Mouse (Mus musculus) right cerebral cortex, postnatal 36 days (tissue): Measurements from ENCODE around the gene H2al1i.
A peak's percentile ranks its signal among the peaks of the same experiment; 100 is the strongest.
"Not testable (repeated sequence)": the region's sequence is repeated elsewhere in the genome, so short reads cannot be mapped to it uniquely, and the experiment has no call there.

Source experiments
- DNase-seq, 2 experiments: peaks; one replicate each; pipeline ENCODE4 v3.0.0; 2022; ENCODE audit warnings: low spot score in 2 of 2, mixed read lengths in 1 of 2

H2al1i gene

DNA sequence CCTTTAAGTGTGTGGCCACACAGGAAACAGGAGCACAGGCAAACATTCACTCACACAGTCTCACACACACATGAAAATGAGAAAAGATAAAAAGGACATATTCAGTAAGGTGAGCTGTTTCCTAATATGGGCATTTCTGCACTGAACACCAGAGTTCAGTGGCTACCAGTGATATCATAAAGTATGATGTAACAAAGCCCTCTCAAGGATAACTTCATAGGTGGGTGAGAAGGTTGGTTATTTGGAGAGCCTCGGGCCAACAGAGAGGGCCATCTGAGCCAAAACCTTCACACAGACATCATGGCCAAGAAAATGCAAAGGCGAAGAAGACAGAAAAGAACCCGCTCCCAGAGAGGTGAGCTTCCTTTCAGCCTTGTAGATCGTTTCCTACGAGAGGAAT, at the start of gene H2al1i:
H2al1i (plus strand) TSS at position 301 of the 400 bp plus-strand sequence.
- not testable (repeated sequence) for DNase-seq

DNA sequence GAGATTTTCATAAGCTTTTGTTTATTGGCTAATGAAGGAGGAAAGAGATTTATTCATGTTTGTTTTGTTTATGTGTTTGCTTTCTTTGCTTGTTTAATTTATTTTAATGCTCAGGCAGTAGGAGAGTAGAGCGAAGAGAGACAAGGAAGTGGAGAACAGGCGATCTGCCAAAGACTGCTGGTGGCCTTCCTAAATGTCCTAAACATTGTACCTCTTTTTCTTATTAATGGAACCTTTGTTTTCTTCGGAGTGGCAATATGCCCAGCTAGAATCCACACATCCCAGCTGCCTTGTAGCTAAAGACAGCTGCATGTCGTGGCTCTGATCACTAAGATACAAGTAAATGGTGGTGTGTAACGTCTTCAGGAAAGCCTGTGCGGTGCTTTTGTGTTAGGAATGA, 47.4 kb upstream of the H2al1i start:
- DNase-seq = no peak

DNA sequence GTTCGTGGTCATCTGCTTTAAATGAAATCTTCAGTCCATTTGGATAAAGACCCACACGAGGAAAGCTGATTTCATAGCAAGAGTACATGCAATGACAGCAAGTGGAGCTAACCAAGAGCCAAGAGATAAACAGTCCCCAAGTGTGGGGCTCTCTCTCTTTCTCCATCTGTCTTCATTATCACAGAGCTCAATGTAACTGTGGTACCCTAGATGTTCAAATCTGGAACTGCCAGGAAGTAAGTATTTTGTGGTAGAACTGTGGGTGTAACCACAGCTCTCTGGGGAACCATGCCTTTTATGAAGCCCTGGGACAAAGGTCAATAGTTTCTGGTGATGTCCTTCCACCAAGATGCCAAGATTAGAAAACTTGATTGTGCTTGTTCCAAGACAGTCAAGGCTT, 43.7 kb upstream of the H2al1i start:
- no peak for DNase-seq

DNA sequence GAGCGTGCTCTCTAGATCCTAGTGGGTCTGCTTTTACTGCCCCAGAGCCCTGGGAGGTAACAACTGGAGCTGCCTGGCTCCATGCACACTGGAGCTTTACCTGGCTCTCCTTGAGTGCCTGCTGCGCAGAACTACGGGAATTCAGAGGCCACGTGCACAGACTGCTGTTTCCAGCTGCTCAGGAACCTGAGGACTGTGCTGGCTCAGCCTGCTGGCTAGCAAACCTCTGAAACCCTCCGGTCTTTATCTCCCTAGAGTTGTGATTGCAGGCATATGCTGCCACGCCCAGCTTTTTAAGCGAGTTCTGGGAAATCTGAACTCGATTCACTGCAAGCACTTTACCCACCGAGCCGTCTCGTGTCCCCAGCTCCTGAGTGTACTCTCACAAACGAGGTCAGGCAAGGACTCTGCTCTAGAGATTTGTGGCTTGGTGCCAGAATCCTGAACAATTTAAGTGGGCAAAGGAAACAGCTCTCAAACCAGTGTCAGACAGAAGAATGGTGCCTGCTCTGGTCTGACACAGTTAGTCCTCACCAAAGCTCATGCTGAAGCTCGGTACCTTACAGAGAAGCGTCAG, 36.1 kb upstream of the H2al1i start:
- DNase-seq = no peak

DNA sequence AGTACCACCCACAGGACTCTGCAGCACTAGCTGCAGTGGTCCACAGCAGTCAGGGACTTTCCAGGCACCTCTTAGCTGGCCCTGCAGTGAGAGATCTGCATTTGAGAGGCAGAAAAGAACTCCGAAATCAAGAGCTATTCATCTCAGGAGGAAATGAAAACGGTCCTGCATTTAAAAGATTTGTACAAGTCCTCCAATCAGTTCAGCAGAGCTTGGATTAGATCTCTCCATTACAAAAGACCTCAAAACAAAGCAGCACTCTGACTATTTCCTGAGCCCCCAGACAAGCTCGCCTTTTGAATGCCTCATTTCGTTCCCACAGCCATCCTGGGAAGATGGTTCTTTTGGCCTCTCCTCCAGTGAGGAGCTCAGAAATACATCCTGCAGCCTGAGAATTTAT, 35.2 kb upstream of the H2al1i start:
- DNase-seq = no peak

DNA sequence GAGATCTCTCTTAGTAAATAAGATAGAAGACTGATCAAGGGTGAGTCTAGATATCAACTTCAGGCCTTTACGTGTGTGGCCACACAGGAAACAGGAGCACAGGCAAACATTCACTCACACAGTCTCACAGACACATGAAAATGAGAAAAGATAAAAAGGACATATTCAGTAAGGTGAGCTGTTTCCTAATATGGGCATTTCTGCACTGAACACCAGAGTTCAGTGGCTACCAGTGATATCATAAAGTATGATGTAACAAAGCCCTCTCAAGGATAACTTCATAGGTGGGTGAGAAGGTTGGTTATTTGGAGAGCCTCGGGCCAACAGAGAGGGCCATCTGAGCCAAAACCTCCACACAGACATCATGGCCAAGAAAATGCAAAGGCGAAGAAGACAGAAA, 25.5 kb upstream of the H2al1i start, which contains the start of gene H2al1a:
H2al1a (plus strand) TSS at position 301 of the 400 bp plus-strand sequence.
- DNase-seq = not testable (repeated sequence)

DNA sequence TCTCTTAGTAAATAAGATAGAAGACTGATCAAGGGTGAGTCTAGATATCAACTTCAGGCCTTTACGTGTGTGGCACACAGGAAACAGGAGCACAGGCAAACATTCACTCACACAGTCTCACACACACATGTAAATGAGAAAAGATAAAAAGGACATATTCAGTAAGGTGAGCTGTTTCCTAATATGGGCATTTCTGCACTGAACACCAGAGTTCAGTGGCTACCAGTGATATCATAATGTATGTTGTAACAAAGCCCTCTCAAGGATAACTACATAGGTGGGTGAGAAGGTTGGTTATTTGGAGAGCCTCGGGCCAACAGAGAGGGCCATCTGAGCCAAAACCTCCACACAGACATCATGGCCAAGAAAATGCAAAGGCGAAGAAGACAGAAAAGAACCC, 22.3 kb upstream of the H2al1i start, which contains the start of gene H2al1b:
H2al1b (plus strand) TSS at position 301 of the 400 bp plus-strand sequence.
- DNase-seq = not testable (repeated sequence)

DNA sequence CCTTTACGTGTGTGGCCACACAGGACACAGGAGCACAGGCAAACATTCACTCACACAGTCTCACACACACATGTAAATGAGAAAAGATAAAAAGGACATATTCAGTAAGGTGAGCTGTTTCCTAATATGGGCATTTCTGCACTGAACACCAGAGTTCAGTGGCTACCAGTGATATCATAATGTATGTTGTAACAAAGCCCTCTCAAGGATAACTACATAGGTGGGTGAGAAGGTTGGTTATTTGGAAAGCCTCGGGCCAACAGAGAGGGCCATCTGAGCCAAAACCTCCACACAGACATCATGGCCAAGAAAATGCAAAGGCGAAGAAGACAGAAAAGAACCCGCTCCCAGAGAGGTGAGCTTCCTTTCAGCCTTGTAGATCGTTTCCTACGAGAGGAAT, 19.1 kb upstream of the H2al1i start, which contains the start of gene H2al1c:
H2al1c (plus strand) TSS at position 301 of the 400 bp plus-strand sequence.
- not testable (repeated sequence) for DNase-seq

DNA sequence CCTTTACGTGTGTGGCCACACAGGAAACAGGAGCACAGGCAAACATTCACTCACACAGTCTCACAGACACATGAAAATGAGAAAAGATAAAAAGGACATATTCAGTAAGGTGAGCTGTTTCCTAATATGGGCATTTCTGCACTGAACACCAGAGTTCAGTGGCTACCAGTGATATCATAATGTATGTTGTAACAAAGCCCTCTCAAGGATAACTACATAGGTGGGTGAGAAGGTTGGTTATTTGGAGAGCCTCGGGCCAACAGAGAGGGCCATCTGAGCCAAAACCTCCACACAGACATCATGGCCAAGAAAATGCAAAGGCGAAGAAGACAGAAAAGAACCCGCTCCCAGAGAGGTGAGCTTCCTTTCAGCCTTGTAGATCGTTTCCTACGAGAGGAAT, 15.9 kb upstream of the H2al1i start, which contains the start of gene H2al1d:
H2al1d (plus strand) TSS at position 301 of the 400 bp plus-strand sequence.
- DNase-seq = not testable (repeated sequence)

DNA sequence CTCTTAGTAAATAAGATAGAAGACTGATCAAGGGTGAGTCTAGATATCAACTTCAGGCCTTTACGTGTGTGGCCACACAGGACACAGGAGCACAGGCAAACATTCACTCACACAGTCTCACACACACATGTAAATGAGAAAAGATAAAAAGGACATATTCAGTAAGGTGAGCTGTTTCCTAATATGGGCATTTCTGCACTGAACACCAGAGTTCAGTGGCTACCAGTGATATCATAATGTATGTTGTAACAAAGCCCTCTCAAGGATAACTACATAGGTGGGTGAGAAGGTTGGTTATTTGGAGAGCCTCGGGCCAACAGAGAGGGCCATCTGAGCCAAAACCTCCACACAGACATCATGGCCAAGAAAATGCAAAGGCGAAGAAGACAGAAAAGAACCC, 12.8 kb upstream of the H2al1i start, which contains the start of gene H2al1e:
H2al1e (plus strand) TSS at position 301 of the 400 bp plus-strand sequence.
- DNase-seq = not testable (repeated sequence)

DNA sequence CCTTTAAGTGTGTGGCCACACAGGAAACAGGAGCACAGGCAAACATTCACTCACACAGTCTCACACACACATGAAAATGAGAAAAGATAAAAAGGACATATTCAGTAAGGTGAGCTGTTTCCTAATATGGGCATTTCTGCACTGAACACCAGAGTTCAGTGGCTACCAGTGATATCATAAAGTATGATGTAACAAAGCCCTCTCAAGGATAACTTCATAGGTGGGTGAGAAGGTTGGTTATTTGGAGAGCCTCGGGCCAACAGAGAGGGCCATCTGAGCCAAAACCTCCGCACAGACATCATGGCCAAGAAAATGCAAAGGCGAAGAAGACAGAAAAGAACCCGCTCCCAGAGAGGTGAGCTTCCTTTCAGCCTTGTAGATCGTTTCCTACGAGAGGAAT, 9.6 kb upstream of the H2al1i start, which contains the start of gene H2al1f:
H2al1f (plus strand) TSS at position 301 of the 400 bp plus-strand sequence.
- DNase-seq = not testable (repeated sequence)

DNA sequence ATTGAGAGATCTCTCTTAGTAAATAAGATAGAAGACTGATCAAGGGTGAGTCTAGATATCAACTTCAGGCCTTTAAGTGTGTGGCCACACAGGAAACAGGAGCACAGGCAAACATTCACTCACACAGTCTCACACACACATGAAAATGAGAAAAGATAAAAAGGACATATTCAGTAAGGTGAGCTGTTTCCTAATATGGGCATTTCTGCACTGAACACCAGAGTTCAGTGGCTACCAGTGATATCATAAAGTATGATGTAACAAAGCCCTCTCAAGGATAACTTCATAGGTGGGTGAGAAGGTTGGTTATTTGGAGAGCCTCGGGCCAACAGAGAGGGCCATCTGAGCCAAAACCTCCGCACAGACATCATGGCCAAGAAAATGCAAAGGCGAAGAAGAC, 6.5 kb upstream of the H2al1i start, which contains the start of gene H2al1g:
H2al1g (plus strand) TSS at position 301 of the 400 bp plus-strand sequence.
- not testable (repeated sequence) for DNase-seq

DNA sequence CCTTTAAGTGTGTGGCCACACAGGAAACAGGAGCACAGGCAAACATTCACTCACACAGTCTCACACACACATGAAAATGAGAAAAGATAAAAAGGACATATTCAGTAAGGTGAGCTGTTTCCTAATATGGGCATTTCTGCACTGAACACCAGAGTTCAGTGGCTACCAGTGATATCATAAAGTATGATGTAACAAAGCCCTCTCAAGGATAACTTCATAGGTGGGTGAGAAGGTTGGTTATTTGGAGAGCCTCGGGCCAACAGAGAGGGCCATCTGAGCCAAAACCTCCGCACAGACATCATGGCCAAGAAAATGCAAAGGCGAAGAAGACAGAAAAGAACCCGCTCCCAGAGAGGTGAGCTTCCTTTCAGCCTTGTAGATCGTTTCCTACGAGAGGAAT, 3.3 kb upstream of the H2al1i start, which contains the start of gene H2al1h:
H2al1h (plus strand) TSS at position 301 of the 400 bp plus-strand sequence.
- DNase-seq = not testable (repeated sequence)

DNA sequence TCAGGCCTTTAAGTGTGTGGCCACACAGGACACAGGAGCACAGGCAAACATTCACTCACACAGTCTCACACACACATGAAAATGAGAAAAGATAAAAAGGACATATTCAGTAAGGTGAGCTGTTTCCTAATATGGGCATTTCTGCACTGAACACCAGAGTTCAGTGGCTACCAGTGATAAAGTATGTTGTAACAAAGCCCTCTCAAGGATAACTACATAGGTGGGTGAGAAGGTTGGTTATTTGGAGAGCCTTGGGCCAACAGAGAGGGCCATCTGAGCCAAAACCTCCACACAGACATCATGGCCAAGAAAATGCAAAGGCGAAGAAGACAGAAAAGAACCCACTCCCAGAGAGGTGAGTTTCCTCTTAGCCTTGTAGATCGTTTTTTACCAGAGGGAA, 3.1 kb downstream of the H2al1i start, which contains the start of gene H2al1j:
H2al1j (plus strand) TSS at position 301 of the 400 bp plus-strand sequence.
- DNase-seq = not testable (repeated sequence)

DNA sequence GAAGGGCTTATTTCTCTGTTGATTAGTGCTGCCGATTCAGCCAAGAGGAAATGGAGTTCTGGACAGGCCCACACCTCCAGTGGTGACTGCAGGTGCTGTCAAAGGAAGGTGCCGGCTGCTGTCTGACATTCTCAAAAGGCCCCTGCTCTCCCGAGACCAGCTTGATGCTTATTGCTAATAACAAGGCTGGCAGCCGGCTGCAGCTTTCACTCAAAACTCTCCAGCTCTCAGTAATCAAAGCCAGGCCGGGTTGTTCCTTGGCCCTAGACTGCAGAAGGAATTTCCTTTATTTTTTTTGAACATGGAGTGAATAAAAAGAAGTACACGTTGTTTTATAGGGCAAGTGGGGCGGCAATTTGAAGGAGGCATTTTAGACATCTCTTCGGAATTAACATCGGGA, 21.3 kb downstream of the H2al1i start:
- DNase-seq = peak in 1 of 2 experiments; percentile 3

DNA sequence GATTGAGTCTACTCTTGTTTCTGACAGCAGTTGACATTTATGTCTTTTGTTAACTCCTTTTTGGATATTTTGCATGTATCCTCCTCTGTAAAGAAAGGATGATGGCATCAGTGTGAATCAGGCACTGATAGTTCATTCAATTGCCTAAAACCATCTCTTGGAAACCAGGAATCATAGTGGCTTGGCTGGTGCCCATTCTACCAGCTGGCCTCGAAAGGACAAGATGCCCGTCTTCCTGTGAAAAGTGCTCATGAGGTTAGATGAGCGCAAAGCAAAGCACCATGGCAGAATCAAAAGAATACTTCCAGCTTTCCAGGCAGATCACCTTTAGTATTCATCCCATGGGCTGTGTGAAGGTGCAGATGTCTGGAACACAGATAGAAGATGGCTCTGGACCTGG, 22.3 kb downstream of the H2al1i start:
- no peak for DNase-seq

DNA sequence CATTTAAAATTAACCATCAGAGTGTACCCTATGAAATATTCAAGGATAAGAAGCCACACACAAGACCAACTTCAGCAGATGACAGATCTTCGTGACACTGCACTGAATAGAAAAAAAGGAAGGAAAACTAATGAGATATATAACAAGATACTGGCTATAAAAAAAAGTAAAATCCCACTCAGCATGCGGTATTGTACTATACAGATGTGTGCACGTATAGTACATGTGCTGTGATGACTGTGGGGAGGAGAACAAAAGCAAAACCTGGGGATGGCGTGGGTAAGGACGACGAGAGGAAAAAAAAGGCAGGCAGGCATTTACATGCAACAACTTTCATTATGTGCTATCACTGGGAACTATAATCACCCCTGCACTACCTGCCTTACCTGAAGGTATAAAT, 36.4 kb downstream of the H2al1i start:
- DNase-seq = no peak

DNA sequence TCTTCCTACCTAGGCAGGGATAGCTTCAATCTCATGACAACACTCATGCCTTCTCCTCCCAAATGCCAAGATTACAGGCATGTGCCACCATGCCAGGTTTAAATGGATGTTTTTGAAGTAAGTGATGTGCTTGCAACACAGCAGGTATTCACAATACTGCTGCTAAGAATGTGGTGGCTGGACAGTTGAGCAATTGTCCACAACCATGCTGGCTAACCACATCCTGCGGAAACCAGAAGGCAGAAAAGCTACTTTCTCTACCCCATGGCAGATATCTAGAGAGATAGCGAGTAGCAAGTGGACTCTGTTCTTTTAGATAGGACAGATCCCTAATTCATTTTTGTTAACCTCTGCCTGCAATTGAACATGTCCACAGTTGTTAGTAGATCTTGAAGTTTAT, 36.8 kb downstream of the H2al1i start:
- DNase-seq = no peak

DNA sequence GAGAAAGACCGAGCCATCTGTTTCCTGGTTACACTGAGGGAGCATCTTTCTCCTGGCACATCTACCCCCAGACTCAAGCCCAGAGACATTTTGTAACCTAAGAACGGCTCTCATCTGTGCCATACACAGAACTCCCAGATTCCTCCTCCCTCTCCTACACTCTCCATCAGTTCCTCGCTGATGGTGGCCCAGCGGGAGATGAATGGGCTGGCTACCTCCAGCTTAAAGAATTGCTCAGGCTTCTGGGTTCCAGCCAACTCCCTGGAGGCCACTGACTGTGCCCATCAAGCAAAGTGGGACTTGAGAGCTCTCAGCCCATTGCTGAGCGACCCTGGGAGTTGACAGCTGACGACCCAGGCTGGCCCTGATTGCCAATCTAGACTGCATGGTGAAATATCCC, 39.4 kb downstream of the H2al1i start:
- DNase-seq = no peak

DNA sequence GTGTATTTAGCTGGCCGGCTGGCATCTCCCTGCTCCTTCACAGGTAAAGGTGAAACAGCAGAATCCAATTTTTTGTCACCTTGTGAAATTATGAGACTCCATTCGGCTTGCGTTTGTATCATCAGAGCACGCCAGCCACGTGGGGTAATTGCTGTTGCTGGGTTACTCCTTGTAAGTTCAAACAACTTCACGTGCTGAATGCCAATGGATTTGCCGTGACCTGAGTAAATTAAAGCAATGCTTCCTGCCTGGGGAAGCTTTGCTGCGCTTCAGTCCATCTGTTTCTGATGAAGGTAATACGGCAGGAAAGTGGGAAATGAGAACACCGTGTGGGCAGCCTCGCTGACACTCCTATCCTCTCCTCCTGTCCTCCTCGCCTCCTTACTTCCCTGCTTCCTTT, 40.7 kb downstream of the H2al1i start:
- no peak for DNase-seq
